Mouse (Mus musculus) kidney, postnatal 0 days (tissue): ENCODE measurements around the gene Dzank1. TPM values are rescaled to one million over a fixed set of nuclear protein-coding genes. Genes with fewer than 3 reads are reported as not detected.

Experiments used
- ATAC-seq: fragments of 200-750 bp; cut with Nextera tagmentation; replicated peaks from 2 replicates; pipeline ENCODE4 v1.8.0; 2017; ENCODE audit warnings: low read depth, moderate number of reproducible peaks, moderate TSS enrichment, moderate library complexity; ENCODE audit not compliant: low FRiP score
- DNase-seq: peaks from one replicate; pipeline ENCODE4 v3.0.0-alpha.2; 2016; ENCODE audit warnings: low spot score
- H3K27ac ChIP-seq: fragments of 300-500 bp; sonication (generic); 2 replicates; pipeline ENCODE4 v1.5.1; 2014; ENCODE audit warnings: mild to moderate bottlenecking
- H3K27me3 ChIP-seq: fragments of 300-500 bp; sonication (generic); 2 replicates; pipeline ENCODE4 v1.6.1; 2014; ENCODE audit warnings: low read length, mixed read lengths; ENCODE audit not compliant: insufficient read depth
- H3K36me3 ChIP-seq: fragments of 300-500 bp; sonication (generic); 2 replicates; pipeline ENCODE4 v1.6.1; 2014; ENCODE audit warnings: low read length, mixed read lengths; ENCODE audit not compliant: insufficient read depth
- H3K4me1 ChIP-seq: fragments of 300-500 bp; sonication (generic); replicated peaks from 2 replicates; pipeline ENCODE4 v1.6.1; 2014; ENCODE audit warnings: antibody characterized with exemption, low read length, mixed read lengths; ENCODE audit not compliant: insufficient read depth
- H3K4me2 ChIP-seq: fragments of 300-500 bp; sonication (generic); 2 replicates; pipeline ENCODE4 v1.6.1; 2014; ENCODE audit warnings: mild to moderate bottlenecking, low read length, moderate library complexity, mixed read lengths
- H3K4me3 ChIP-seq: fragments of 300-500 bp; sonication (generic); replicated peaks from 2 replicates; pipeline ENCODE4 v1.5.1; 2014; ENCODE audit warnings: low read depth, low read length
- H3K9ac ChIP-seq: fragments of 300-500 bp; sonication (generic); 2 replicates; pipeline ENCODE4 v1.6.1; 2014; ENCODE audit warnings: low read depth, low read length
- H3K9me3 ChIP-seq: fragments of 300-500 bp; sonication (generic); replicated peaks from 2 replicates; pipeline ENCODE4 v1.6.1; 2016; ENCODE audit warnings: low read length, inconsistent platforms, mixed read lengths
- CTCF ChIP-seq: IDR thresholded peaks from 2 replicates; pipeline ENCODE4 v1.5.1; 2016; ENCODE audit warnings: antibody characterized with exemption, low read depth, mild to moderate bottlenecking, moderate library complexity
- WGBS: fragments of 180-500 bp; shearing (Covaris S2); extraction: QIAGEN DNeasy Blood & Tissue Kit; methylation state at CpG from one replicate; pipeline ENCODE4 v1.1.7; 2014; 5-methylcytosine and 5-hydroxymethylcytosine counted together
- polyA plus RNA-seq: library from polyadenylated mRNA; unstranded; fragments of >200 nt; fragmentation: Nextera tagmentation; extraction: Ambion mirVana; gene quantifications from 2 replicates; pipeline ENCODE4 v1.2.1, GENCODE M21; 2015

The Dzank1 gene
- polyA plus RNA-seq, 1 experiment from 2014 or later: 1.7 TPM

- WGBS: 71% methylated on average over 7 of the region's 7 CpGs
- H3K27me3 ChIP-seq: no peaks in the 10 kb centered on the region
- H3K4me2 ChIP-seq: no peak overlapping the region
- no peaks in the 10 kb centered on the region for H3K9me3 ChIP-seq
- H3K4me3 ChIP-seq: no peak overlapping the region
- no peaks in the 10 kb centered on the region for H3K36me3 ChIP-seq
- TF ChIP-seq CTCF: no peak
- peak; percentile 3 for DNase-seq
- ATAC-seq: no peak
- no peaks in the 10 kb centered on the region for H3K4me1 ChIP-seq
- H3K9ac ChIP-seq: no peak overlapping the region
- no peak overlapping the region for H3K27ac ChIP-seq
These were observed 41.8 kb downstream of the Dzank1 start for GRCm38 (mm10) chr2:144485439-144485838.

DNA sequence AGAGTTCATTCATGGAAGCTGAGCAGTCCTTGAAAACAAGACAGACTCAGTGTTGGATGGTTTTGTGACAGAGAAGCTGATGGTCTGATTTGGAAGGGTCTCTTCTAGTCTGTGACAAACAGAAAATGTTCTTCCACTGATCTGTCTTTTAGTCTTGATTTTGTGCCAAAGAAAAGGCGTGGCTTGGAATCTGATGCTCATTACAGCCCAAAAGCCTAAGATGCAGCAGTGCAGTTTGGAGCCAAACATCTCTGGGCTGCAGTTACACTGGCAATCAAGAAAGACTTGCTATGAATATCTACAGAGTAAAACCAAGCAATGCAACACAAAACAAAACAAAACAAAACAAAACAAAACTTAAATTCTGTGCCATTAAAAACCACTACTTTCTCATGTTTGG lies 43.1 kb downstream of the Dzank1 start:
- H3K27me3 ChIP-seq: no peaks in the 10 kb centered on the region
- H3K4me3 ChIP-seq: no peak overlapping the region
- TF ChIP-seq CTCF: no peak
- WGBS: 63% methylated on average over 1 of the region's 1 CpGs
- no peaks in the 10 kb centered on the region for H3K4me1 ChIP-seq
- no peak overlapping the region for H3K9ac ChIP-seq
- no peaks in the 10 kb centered on the region for H3K9me3 ChIP-seq
- ATAC-seq (no peak), DNase-seq (no peak)
- H3K36me3 ChIP-seq: no peaks in the 10 kb centered on the region
- H3K27ac ChIP-seq: no peak overlapping the region
- H3K4me2 ChIP-seq: no peak overlapping the region

DNA sequence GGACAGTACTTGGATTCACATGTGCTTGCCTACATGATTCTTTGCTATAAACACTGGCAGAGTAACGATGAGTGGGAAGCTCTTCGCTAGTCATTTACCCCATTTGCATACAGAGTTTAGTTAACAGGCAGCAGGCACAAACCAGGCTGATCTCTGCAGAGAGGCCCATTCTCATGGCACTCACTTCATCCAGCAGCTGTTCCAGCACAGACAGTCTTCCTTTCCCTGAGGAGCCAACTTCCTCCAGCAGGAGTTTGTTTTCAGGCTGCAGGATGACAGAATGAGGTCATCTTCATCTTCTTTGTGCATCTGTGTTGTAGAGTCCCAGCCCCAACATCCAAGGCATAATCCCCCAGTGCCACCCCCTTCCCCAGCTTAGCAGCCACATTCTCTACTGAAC lies 47.8 kb downstream of the Dzank1 start:
- no peak for TF ChIP-seq CTCF
- H3K9me3 ChIP-seq: no peaks in the 10 kb centered on the region
- no peak for ATAC-seq

GRCm38 (mm10) chr2:144467203-144467602 lies 60.0 kb downstream of the Dzank1 start:
- Histone ChIP-seq H3K36me3 (no peaks in the 10 kb centered on the region), H3K4me1 (no peaks in the 10 kb centered on the region), H3K9ac (no peak overlapping the region), H3K27me3 (no peaks in the 10 kb centered on the region), H3K4me2 (no peak overlapping the region), H3K4me3 (no peak overlapping the region), H3K27ac (no peak overlapping the region), H3K9me3 (no peaks in the 10 kb centered on the region)
- ATAC-seq (no peak), DNase-seq (no peak)
- 65% methylated on average over 5 of the region's 5 CpGs for WGBS
- TF ChIP-seq CTCF: peak; percentile 62

More for the DNA sequence above, 47.8 kb downstream of the Dzank1 start:
- no peak for DNase-seq
- Histone ChIP-seq H3K4me3 (no peak overlapping the region), H3K27me3 (no peaks in the 10 kb centered on the region), H3K4me1 (no peaks in the 10 kb centered on the region), H3K36me3 (no peaks in the 10 kb centered on the region), H3K4me2 (no peak overlapping the region), H3K9ac (no peak overlapping the region), H3K27ac (no peak overlapping the region)
- WGBS: 73% methylated on average over 2 of the region's 2 CpGs

DNA sequence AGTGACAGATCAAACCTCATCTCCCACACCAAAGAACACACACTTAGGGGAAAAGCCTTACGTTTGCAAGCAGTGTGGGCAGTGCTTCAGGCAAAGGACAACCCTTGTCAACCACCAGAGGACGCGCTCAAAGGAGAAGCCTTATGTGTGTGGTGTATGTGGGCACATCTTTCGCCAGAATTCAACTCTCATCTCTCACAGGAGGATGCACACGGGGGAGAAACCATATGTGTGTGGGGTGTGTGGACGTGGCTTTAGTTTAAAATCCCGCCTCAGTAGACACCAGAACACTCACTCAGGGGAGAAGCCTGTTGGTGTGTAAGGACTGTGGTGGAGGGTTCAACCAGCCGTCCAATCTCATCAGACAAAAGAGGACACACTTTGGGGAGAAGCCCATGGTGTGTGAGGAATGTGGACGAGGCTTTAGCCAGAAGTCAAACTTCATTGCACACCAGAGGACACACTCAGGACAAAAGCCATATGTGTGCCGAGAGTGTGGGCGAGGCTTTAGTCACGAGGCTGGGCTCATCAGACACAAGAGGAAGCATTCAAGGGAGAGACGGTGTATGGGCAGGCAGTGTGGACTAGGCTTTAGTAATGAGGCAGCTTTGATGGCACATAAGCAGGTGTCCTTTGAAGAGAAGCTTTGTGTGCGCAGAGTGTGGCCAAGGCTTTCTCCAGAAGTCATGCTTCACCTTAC lies 61.2 kb downstream of the Dzank1 start:
- no peak for TF ChIP-seq CTCF
- Histone ChIP-seq H3K9ac (no peak overlapping the region), H3K27me3 (no peaks in the 10 kb centered on the region), H3K36me3 (no peaks in the 10 kb centered on the region), H3K9me3 (no peaks in the 10 kb centered on the region), H3K4me3 (no peak overlapping the region), H3K27ac (no peak overlapping the region), H3K4me2 (no peak overlapping the region), H3K4me1 (no peaks in the 10 kb centered on the region)
- ATAC-seq (peak; percentile 54; the same call in 1 of the 2 replicates), DNase-seq (no peak)
- 63% methylated on average over 14 of the region's 14 CpGs for WGBS

DNA sequence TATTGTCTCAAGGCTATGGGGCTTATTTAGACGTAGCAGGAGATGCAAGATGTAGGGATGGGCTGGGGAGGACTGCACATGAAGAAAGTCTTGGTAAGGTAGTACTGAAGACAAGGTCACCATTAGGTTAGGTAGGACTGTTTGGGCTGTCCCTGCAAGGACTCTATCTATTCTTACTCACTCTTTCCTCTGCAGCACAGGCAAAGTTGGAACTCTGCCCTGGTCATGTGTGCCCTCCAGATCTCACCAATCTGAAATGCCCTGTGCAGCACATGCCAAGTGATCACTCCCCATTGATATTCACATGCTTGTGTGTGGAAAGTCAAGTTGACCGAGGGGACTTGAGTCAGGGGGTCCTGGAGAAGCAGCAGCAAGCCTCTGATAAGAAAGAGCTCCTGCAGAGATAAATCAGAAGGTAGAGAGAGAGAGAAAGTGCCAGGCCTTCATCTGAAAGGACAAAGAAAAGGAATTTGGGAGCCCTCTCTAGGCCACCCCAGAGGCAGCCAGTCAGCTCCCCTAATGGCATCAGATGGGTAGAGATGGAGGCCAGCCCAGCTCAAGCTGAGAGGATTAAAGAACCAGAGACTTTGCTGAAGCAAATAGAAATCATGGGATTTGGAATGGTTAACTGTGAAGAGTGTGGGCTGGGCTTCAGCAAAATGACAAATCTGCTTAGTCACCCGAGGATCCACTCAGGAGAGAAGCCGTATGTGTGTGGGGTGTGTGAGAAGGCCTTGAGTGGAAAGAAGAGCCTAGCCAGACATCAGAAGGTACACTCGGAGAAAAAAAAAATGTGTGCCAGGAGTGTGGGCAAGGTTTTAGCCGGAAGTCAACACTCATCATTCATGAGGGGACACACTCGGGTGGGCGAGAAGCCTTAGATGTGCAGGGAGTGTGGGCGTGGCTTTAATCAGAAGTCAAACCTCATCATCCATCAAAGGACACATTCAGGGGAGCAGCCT lies 62.1 kb downstream of the Dzank1 start:
- no peak overlapping the region for H3K27ac ChIP-seq
- no peaks in the 10 kb centered on the region for H3K36me3 ChIP-seq
- H3K9ac ChIP-seq: no peak overlapping the region
- no peak for TF ChIP-seq CTCF
- H3K4me3 ChIP-seq: no peak overlapping the region
- DNase-seq (peak; percentile 4), ATAC-seq (no peak)
- H3K27me3 ChIP-seq: no peaks in the 10 kb centered on the region
- H3K4me1 ChIP-seq: no peaks in the 10 kb centered on the region
- no peak overlapping the region for H3K4me2 ChIP-seq
- no peaks in the 10 kb centered on the region for H3K9me3 ChIP-seq
- WGBS: 54% methylated on average over 9 of the region's 9 CpGs
